Mouse (Mus musculus): Measurements from ENCODE around the gene Bloc1s2. TPM values are rescaled to one million over a fixed set of nuclear protein-coding genes. Genes with fewer than 3 reads are reported as not detected.
A peak's percentile ranks its signal among the peaks of the same experiment; 100 is the strongest.
"Not testable (repeated sequence)": the region's sequence is repeated elsewhere in the genome, so short reads cannot be mapped to it uniquely, and the experiment has no call there.

Bloc1s2 gene
- polyA plus RNA-seq, 1 experiment from 2014 or later = 77.2 TPM

GRCm38 (mm10) chr19:44135960-44136485, 10.2 kb downstream of the Bloc1s2 start:
- Histone ChIP-seq H3K9me3 (replicated peaks; ENCODE audit: control insufficient read depth, low read length) (no peaks in the 10 kb centered on the region), H3K27me3 (ENCODE audit: control insufficient read depth, insufficient read depth, low read length) (no peaks in the 10 kb centered on the region), H3K4me3 (replicated peaks; ENCODE audit: low read length) (peak overlapping the region; percentile 94), H3K27ac (ENCODE audit: low read length) (no peak overlapping the region), H3K9ac (ENCODE audit: low read length) (peak overlapping the region; percentile 50; the same call in 1 of the 2 replicates), H3K4me1 (ENCODE audit: control insufficient read depth, insufficient read depth, low read length) (peaks cover 8% of the 10 kb centered on the region), H3K4me2 (ENCODE audit: low read depth, low read length) (peak overlapping the region; percentile 65), H3K36me3 (ENCODE audit: control insufficient read depth, insufficient read depth, low read length) (peaks cover 7% of the 10 kb centered on the region; the same call in 1 of the 2 replicates)
- 32% methylated on average over 7 of the region's 7 CpGs for WGBS
- peak; percentile 3; the same call in 1 of the 2 replicates for ATAC-seq (ENCODE audit: insufficient read depth, low FRiP score)

DNA sequence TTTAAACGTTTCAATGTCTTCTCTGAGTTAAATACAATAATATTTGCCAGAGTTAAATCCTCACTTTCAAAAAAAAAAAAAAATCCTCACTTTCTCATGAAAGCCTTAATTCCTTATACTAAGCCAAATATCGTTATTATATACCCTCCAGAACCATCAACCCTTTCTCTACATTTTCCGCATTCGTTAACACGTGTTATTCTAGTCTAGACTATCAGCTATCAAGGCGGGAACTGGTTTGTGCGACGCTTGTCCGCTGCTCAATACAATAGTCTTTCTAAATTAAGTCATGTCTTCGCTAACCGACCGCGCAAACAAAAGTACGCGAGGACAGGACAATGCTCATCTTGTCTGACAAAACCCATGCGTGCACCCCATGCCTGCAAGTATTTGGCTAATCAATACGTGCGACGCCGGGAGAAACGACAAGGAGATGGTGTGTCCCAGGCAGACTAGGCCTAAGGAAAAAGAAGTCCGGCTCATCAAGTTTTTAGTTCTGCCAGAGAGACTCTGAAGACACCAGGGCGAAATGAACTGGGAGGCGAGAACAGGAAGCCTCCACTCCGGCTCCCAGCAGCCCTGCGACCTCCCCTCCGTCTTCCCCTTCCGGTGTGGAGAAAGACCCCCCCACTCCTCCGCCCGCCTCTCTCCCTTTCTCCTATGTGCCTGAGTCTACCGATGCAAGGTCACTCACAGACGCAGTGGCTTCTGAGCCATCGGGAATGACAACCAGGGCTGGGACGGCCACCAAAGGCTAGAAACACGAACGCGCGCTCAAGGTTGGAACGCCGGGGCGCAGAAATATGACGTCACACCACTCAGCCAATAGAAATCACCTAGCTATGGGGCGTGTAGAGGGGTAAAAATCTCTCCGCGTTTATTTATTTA, 10.9 kb downstream of the Bloc1s2 start, which contains the start of gene Cwf19l1:
Gene Cwf19l1, minus strand, starts transcription at position 805 of the 888 bp plus-strand sequence.
- Histone ChIP-seq H3K9me3 (replicated peaks; ENCODE audit: control insufficient read depth, low read length) (no peaks in the 10 kb centered on the region), H3K4me3 (replicated peaks; ENCODE audit: low read length) (peak within 1 kb of the TSS; percentile 94), H3K27me3 (ENCODE audit: control insufficient read depth, insufficient read depth, low read length) (no peaks in the 10 kb centered on the region), H3K4me1 (ENCODE audit: control insufficient read depth, insufficient read depth, low read length) (peaks cover 8% of the 10 kb centered on the region), H3K9ac (ENCODE audit: low read length) (peak within 1 kb of the TSS; percentile 95), H3K27ac (ENCODE audit: low read length) (peak within 1 kb of the TSS; percentile 94), H3K4me2 (ENCODE audit: low read depth, low read length) (peak within 1 kb of the TSS; percentile 81), H3K36me3 (ENCODE audit: control insufficient read depth, insufficient read depth, low read length) (peaks cover 10% of the 10 kb centered on the region; the same call in 1 of the 2 replicates)
- ATAC-seq (ENCODE audit: insufficient read depth, low FRiP score) = peak; percentile 93
- whole genome bisulfite sequencing = under 1% methylated on average over 45 of the region's 45 CpGs

DNA sequence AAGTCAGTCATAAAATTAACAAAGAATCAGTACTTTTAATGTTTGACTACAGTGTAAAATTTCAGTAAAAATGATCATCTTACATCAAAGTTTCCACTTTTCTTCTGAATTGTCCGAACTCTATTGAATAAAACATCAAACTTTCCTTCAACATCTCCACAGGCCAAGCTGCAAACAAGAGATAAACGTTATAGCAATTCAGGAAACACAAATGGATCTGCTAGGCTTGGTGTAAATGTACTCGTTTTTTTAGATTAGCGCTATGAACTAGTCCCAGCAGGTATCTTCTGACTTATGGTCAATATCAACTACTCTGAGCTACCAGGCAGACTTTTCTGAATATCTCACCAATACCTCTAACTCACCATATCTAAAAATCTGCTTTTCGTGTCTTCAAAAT, 13.3 kb downstream of the Bloc1s2 start:
- H3K4me2 ChIP-seq (ENCODE audit: low read depth, low read length) = no peak overlapping the region

GRCm38 (mm10) chr19:44128560-44128959, 17.7 kb downstream of the Bloc1s2 start:
- Histone ChIP-seq H3K4me3 (replicated peaks; ENCODE audit: low read length) (no peak overlapping the region), H3K4me1 (ENCODE audit: control insufficient read depth, insufficient read depth, low read length) (no peaks in the 10 kb centered on the region), H3K9ac (ENCODE audit: low read length) (no peak overlapping the region), H3K4me2 (ENCODE audit: low read depth, low read length) (no peak overlapping the region), H3K27ac (ENCODE audit: low read length) (no peak overlapping the region), H3K27me3 (ENCODE audit: control insufficient read depth, insufficient read depth, low read length) (no peaks in the 10 kb centered on the region), H3K9me3 (replicated peaks; ENCODE audit: control insufficient read depth, low read length) (no peaks in the 10 kb centered on the region), H3K36me3 (ENCODE audit: control insufficient read depth, insufficient read depth, low read length) (peaks cover 13% of the 10 kb centered on the region; the same call in 1 of the 2 replicates)
- ATAC-seq (ENCODE audit: insufficient read depth, low FRiP score) = no peak
- 68% methylated on average over 2 of the region's 2 CpGs for WGBS

More for the DNA sequence above, 13.3 kb downstream of the Bloc1s2 start:
- Histone ChIP-seq H3K9me3 (replicated peaks; ENCODE audit: control insufficient read depth, low read length) (no peaks in the 10 kb centered on the region), H3K4me1 (ENCODE audit: control insufficient read depth, insufficient read depth, low read length) (peaks cover 8% of the 10 kb centered on the region), H3K9ac (ENCODE audit: low read length) (no peak overlapping the region), H3K27ac (ENCODE audit: low read length) (no peak overlapping the region), H3K36me3 (ENCODE audit: control insufficient read depth, insufficient read depth, low read length) (0 out of 2 replicates have a peak, but pooled peaks cover 7% of the 10 kb centered on the region), H3K4me3 (replicated peaks; ENCODE audit: low read length) (no peak overlapping the region), H3K27me3 (ENCODE audit: control insufficient read depth, insufficient read depth, low read length) (no peaks in the 10 kb centered on the region)
- WGBS = 86% methylated on average over 5 of the region's 5 CpGs
- no peak for ATAC-seq (ENCODE audit: insufficient read depth, low FRiP score)

DNA sequence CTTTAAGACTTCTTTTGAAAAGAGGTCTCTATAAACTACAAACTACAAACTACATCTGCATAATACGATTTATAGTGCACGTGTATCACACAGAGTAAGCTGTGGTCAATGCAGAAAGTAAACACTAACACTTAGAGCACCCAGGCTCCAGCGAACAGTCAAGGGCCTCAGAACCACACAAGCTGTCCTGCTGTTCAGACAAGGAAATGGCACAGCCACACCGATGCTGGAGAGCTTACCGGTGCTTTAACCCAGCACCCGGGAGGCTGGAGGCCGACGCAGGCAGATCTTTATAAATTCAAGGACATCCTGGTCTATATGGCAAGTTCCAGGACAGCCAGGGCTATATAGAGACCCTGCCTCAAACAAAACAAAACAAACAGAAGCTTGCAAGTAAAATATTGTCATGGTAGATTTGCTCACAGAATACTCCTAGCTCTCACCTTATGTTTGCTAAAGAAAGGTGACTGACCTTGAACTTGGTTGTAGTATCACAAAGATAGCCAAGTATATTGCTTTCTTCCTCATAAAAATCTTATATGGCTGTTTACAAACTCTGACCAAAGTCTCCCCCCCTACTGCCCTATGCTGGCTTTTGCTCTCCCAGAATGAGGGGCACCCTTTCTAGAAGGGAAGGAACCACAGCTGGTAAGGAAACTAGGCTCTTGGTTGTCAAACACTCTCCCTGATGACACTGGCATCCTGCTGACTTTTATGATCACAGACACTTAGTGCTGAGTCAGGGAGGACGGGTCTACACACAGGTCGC, 18.3 kb downstream of the Bloc1s2 start:
- ATAC-seq (ENCODE audit: insufficient read depth, low FRiP score) = no peak
- WGBS = 91% methylated on average over 10 of the region's 10 CpGs
- no peak overlapping the region for H3K4me3 ChIP-seq (replicated peaks; ENCODE audit: low read length)
- H3K4me1 ChIP-seq (ENCODE audit: control insufficient read depth, insufficient read depth, low read length) = no peaks in the 10 kb centered on the region
- no peaks in the 10 kb centered on the region for H3K9me3 ChIP-seq (replicated peaks; ENCODE audit: control insufficient read depth, low read length)
- peaks cover 17% of the 10 kb centered on the region; the same call in 1 of the 2 replicates for H3K36me3 ChIP-seq (ENCODE audit: control insufficient read depth, insufficient read depth, low read length)
- H3K4me2 ChIP-seq (ENCODE audit: low read depth, low read length) = no peak overlapping the region
- no peak overlapping the region for H3K27ac ChIP-seq (ENCODE audit: low read length)
- H3K27me3 ChIP-seq (ENCODE audit: control insufficient read depth, insufficient read depth, low read length) = no peaks in the 10 kb centered on the region
- no peak overlapping the region for H3K9ac ChIP-seq (ENCODE audit: low read length)

DNA sequence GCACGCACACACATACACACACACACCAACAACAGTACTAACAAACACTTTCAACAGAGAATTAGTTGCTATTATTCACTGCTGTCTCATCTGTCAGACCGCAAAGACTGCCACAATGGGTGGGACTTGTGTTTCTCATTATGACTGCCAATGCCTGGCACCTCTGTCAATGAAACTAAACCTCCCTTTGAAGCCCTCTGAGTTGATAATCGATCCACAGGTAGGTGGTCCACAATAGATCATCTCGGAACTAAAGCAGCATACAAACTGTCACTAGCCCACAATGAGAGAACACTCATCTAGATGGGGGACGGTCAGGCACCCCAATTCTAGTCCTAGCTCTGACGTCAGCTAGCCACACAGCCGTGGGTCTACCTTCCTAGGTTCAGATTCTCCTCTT, 25.1 kb downstream of the Bloc1s2 start:
- Histone ChIP-seq H3K27ac (ENCODE audit: low read length) (no peak overlapping the region), H3K9ac (ENCODE audit: low read length) (no peak overlapping the region), H3K27me3 (ENCODE audit: control insufficient read depth, insufficient read depth, low read length) (no peaks in the 10 kb centered on the region), H3K4me1 (ENCODE audit: control insufficient read depth, insufficient read depth, low read length) (no peaks in the 10 kb centered on the region), H3K4me3 (replicated peaks; ENCODE audit: low read length) (no peak overlapping the region), H3K36me3 (ENCODE audit: control insufficient read depth, insufficient read depth, low read length) (peaks cover 18% of the 10 kb centered on the region), H3K4me2 (ENCODE audit: low read depth, low read length) (no peak overlapping the region), H3K9me3 (replicated peaks; ENCODE audit: control insufficient read depth, low read length) (no peaks in the 10 kb centered on the region)
- no peak for ATAC-seq (ENCODE audit: insufficient read depth, low FRiP score)
- WGBS = 93% methylated on average over 7 of the region's 7 CpGs

GRCm38 (mm10) chr19:44120686-44121085, 25.6 kb downstream of the Bloc1s2 start:
- H3K27ac ChIP-seq (ENCODE audit: low read length); H3K9me3 ChIP-seq (replicated peaks; ENCODE audit: control insufficient read depth, low read length); H3K4me3 ChIP-seq (replicated peaks; ENCODE audit: low read length); H3K4me1 ChIP-seq (ENCODE audit: control insufficient read depth, insufficient read depth, low read length); H3K27me3 ChIP-seq (ENCODE audit: control insufficient read depth, insufficient read depth, low read length); H3K4me2 ChIP-seq (ENCODE audit: low read depth, low read length); H3K9ac ChIP-seq (ENCODE audit: low read length); ATAC-seq (ENCODE audit: insufficient read depth, low FRiP score): not testable (repeated sequence)
- WGBS = 95% methylated on average over 7 of the region's 9 CpGs
- peaks cover 18% of the 10 kb centered on the region for H3K36me3 ChIP-seq (ENCODE audit: control insufficient read depth, insufficient read depth, low read length)

GRCm38 (mm10) chr19:44117793-44118192, 28.5 kb downstream of the Bloc1s2 start:
- Histone ChIP-seq H3K36me3 (ENCODE audit: control insufficient read depth, insufficient read depth, low read length) (peaks cover 19% of the 10 kb centered on the region), H3K4me2 (ENCODE audit: low read depth, low read length) (no peak overlapping the region), H3K4me1 (ENCODE audit: control insufficient read depth, insufficient read depth, low read length) (no peaks in the 10 kb centered on the region), H3K9ac (ENCODE audit: low read length) (no peak overlapping the region), H3K9me3 (replicated peaks; ENCODE audit: control insufficient read depth, low read length) (no peaks in the 10 kb centered on the region), H3K27me3 (ENCODE audit: control insufficient read depth, insufficient read depth, low read length) (no peaks in the 10 kb centered on the region), H3K27ac (ENCODE audit: low read length) (no peak overlapping the region), H3K4me3 (replicated peaks; ENCODE audit: low read length) (no peak overlapping the region)
- ATAC-seq (ENCODE audit: insufficient read depth, low FRiP score) = no peak

Data from stomach, embryonic 16.5 days (tissue).